Mouse (Mus musculus) kidney, embryonic 14.5 days (tissue): Measurements from ENCODE around the gene Atrnl1. TPM values are rescaled to one million over a fixed set of nuclear protein-coding genes. Genes with fewer than 3 reads are reported as not detected.

Experiments used
- ATAC-seq: fragments of 200-750 bp; cut with Nextera tagmentation; 2 replicates; pipeline ENCODE4 v1.8.0; 2017; ENCODE audit warnings: moderate number of reproducible peaks, mild to moderate bottlenecking, moderate TSS enrichment, moderate library complexity; ENCODE audit not compliant: low FRiP score, low TSS enrichment
- H3K27ac ChIP-seq: fragments of 300-500 bp; sonication (generic); 2 replicates; pipeline ENCODE4 v1.5.1; 2014; ENCODE audit warnings: low read depth, mild to moderate bottlenecking, low read length, moderate library complexity, mixed read lengths
- H3K27me3 ChIP-seq: fragments of 300-500 bp; sonication (generic); 2 replicates; pipeline ENCODE4 v1.6.1; 2014; ENCODE audit warnings: mild to moderate bottlenecking, low read length; ENCODE audit not compliant: control insufficient read depth, insufficient read depth
- H3K36me3 ChIP-seq: fragments of 300-500 bp; sonication (generic); 2 replicates; pipeline ENCODE4 v1.6.1; 2014; ENCODE audit warnings: low read length, mixed read lengths; ENCODE audit not compliant: control insufficient read depth, insufficient read depth
- H3K4me1 ChIP-seq: fragments of 300-500 bp; sonication (generic); 2 replicates; pipeline ENCODE4 v1.6.1; 2014; ENCODE audit warnings: low read length, mixed read lengths; ENCODE audit not compliant: control insufficient read depth, insufficient read depth
- H3K4me2 ChIP-seq: fragments of 300-500 bp; sonication (generic); replicated peaks from 2 replicates; pipeline ENCODE4 v1.6.1; 2014; ENCODE audit warnings: low read depth, mild to moderate bottlenecking, low read length
- H3K4me3 ChIP-seq: fragments of 300-500 bp; sonication (generic); 2 replicates; pipeline ENCODE4 v1.5.1; 2014; ENCODE audit warnings: mild to moderate bottlenecking, low read length
- H3K9ac ChIP-seq: fragments of 300-500 bp; sonication (generic); 2 replicates; pipeline ENCODE4 v1.6.1; 2014; ENCODE audit warnings: low read depth, mild to moderate bottlenecking, low read length, moderate library complexity
- H3K9me3 ChIP-seq: fragments of 300-500 bp; sonication (generic); 2 replicates; pipeline ENCODE4 v1.6.1; 2016; ENCODE audit warnings: low read length; ENCODE audit not compliant: control insufficient read depth
- WGBS: fragments of 180-500 bp; shearing (Covaris S2); extraction: QIAGEN DNeasy Blood & Tissue Kit; methylation state at CpG from one replicate; pipeline ENCODE4 v1.1.7; 2014; 5-methylcytosine and 5-hydroxymethylcytosine counted together
- polyA plus RNA-seq: library from polyadenylated mRNA; unstranded; fragments of >200 nt; fragmentation: Nextera tagmentation; extraction: Ambion mirVana; gene quantifications from 2 replicates; pipeline ENCODE4 v1.2.1, GENCODE M21; 2014

Atrnl1 gene
- polyA plus RNA-seq, 1 experiment from 2014 or later: 10.5 TPM

DNA sequence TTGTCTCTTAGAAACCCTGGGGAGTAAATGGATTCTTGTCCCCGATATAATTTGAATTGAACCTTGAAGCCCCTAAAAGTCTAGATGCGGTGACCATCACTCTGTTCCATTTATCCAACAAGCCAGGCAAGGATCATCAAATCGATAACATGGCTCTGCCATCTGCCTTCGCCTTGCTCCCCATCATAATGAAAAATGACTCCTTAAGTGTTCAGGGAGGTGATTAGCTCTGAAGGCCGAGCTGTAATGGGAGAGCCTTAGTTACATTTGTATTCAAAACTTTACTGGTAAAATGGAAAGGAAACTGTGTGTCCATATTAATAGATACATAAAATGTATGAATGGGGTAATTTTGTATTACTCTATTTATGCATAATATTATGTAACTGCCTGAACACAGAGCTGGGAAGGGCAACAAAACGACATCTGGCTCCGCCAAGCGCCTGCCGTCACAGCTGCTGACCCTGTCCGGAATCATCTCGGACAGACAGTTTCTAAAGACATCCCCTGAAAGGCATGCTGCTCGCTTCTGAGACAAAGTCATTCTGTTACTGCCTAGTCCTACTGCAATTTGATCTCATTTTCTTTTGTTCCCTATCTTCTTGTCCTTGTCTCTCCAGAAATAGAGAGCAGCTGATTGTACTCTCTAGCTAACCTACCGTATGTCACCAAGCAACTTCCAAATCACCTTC, 441.8 kb downstream of the Atrnl1 start:
- 62% methylated on average over 13 of the region's 13 CpGs for WGBS
- H3K27ac ChIP-seq: no peak overlapping the region

DNA sequence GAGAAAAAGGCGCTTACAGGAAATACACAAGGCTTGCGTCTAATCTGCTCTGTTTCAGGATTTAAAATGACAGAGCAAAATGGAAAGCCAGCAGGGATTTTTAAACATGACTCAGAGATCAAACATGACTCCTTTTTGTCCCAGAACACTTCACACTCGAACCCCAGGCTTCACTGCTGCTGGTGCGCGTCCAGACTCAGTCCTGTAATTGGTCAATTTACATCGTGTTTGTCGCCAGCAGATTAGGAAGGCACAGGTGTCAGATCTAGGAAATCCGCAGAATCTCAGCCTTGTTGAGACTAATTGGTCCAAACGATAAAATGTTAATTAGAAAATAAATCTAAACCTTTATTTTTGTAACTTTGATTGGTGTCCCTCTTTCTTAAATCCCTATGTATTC, 448.9 kb downstream of the Atrnl1 start:
- peaks cover 27% of the 10 kb centered on the region for H3K4me1 ChIP-seq
- H3K9ac ChIP-seq: no peak overlapping the region
- H3K27ac ChIP-seq: no peak overlapping the region
- H3K36me3 ChIP-seq: no peaks in the 10 kb centered on the region
- H3K4me3 ChIP-seq: no peak overlapping the region
- no peak for ATAC-seq
- no peaks in the 10 kb centered on the region for H3K9me3 ChIP-seq
- no peak overlapping the region for H3K4me2 ChIP-seq
- H3K27me3 ChIP-seq: no peaks in the 10 kb centered on the region
- 55% methylated on average over 9 of the region's 9 CpGs for WGBS

More for the DNA sequence above, 441.8 kb downstream of the Atrnl1 start:
- Histone ChIP-seq H3K4me1 (0 out of 2 replicates have a peak, but pooled peaks cover 2% of the 10 kb centered on the region), H3K36me3 (no peaks in the 10 kb centered on the region), H3K9ac (no peak overlapping the region), H3K4me3 (no peak overlapping the region), H3K4me2 (no peak overlapping the region), H3K27me3 (no peaks in the 10 kb centered on the region), H3K9me3 (no peaks in the 10 kb centered on the region)
- ATAC-seq: no peak

DNA sequence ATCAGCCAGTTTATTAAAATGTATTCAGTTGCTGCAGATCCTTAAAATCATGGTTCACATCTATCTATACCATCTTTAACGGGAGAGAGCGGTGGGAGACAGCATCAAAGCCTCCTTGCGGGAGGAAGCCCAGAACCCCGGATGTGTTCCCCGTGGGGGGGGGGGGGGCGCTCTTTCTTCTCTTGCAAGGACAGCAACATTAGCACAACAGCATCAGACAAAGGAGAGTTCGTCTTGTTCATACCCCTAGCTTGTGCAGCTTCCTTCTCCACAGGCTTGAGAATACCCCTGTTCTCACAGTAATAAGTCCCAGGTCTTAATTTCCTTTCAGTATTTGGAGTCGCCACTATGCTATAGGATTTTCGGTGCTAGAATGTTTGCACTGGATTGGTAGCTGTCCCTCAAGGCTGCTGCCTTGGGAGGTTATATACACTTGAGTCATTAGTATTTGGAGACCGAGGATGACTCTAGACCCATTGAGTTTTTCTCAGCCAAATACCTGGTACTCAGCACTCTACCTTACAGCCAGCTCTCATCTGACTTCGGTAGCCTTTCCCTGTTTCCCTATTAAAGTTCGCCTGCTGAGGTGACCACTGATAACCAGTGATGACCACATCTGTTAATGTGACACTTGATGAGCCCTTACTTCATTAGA, 449.5 kb downstream of the Atrnl1 start:
- WGBS: 43% methylated on average over 12 of the region's 12 CpGs
- peaks cover 27% of the 10 kb centered on the region for H3K4me1 ChIP-seq
- 0 out of 2 replicates have a peak overlapping the region, but pooled peaks have one; percentile 15 for H3K4me2 ChIP-seq
- H3K27ac ChIP-seq: no peak overlapping the region
- H3K9ac ChIP-seq: no peak overlapping the region
- no peaks in the 10 kb centered on the region for H3K9me3 ChIP-seq
- ATAC-seq: no peak
- H3K27me3 ChIP-seq: no peaks in the 10 kb centered on the region
- H3K36me3 ChIP-seq: no peaks in the 10 kb centered on the region
- no peak overlapping the region for H3K4me3 ChIP-seq

DNA sequence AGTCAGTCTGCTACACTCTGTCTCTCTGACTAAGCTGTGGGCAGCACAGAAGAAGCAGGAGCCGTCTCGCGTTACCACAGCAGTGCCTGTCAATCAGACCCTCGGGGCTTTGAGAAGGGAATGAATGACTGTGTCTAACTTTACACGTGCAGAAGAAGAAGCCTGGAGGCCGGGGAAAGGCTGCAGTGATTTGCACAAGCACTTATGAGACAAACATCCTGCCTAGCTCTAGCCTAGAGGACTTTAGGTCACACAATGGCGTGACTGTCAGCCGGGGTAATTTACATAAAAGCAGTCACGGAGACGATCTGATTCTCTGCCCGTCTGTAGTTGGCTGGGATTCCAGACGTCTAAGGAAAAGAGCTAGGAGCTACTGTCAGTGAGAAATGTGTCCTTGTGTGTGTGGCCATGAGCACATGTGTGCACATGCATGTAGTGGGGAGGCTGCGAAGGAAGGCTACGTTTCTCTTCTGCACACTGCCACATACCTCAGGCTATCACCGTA, 450.1 kb downstream of the Atrnl1 start:
- Histone ChIP-seq H3K36me3 (no peaks in the 10 kb centered on the region), H3K27me3 (no peaks in the 10 kb centered on the region), H3K4me2 (peak overlapping the region; percentile 15; the same call in 1 of the 2 replicates), H3K27ac (no peak overlapping the region), H3K4me1 (peaks cover 27% of the 10 kb centered on the region), H3K9me3 (no peaks in the 10 kb centered on the region), H3K4me3 (no peak overlapping the region), H3K9ac (no peak overlapping the region)
- ATAC-seq: no peak
- 23% methylated on average over 15 of the region's 15 CpGs for WGBS

DNA sequence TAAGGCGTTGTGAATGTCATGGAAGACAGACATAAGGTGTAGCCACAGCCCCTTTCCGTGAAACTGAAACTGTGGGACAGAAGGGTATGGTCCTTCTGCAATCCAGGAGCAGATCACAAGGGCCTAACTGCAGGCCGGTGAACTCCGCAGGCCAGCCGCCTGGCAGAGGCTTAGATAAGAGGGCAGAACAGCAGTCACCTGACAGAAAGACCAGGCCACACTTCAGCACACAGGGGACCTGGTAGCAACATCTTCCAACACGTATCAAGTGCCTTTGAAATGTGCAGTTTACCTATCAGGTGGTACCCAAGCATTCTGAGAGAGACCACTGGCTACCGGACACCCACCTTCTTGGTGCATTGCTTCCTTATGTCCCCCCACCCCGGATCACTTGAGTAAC, 451.1 kb downstream of the Atrnl1 start:
- H3K9me3 ChIP-seq: no peaks in the 10 kb centered on the region
- 83% methylated on average over 8 of the region's 8 CpGs for WGBS
- H3K4me1 ChIP-seq: peaks cover 27% of the 10 kb centered on the region
- no peak overlapping the region for H3K4me2 ChIP-seq
- no peak overlapping the region for H3K27ac ChIP-seq
- H3K36me3 ChIP-seq: no peaks in the 10 kb centered on the region
- ATAC-seq: no peak
- H3K9ac ChIP-seq: no peak overlapping the region
- no peak overlapping the region for H3K4me3 ChIP-seq
- H3K27me3 ChIP-seq: no peaks in the 10 kb centered on the region

DNA sequence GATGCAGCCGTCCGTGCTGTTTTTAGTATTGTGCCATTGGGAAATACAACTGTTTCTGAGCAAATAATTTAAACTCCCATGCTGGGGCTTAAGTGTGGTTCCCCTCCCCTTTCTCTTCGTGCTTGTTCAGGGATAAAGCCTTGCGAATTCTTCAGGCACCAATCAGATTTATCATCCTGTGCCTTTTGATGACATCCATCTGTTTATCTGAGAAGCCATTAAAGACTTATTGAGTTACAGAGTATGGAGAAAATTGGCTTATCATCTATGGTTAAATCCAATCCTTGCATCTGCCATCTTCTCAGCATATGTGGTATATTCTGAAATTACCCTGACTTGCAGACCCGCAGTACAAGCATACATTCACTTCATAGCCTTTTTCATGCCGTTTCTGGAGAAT, 452.7 kb downstream of the Atrnl1 start:
- WGBS: 30% methylated on average over 6 of the region's 6 CpGs
- ATAC-seq: no peak
- no peak overlapping the region for H3K27ac ChIP-seq

DNA sequence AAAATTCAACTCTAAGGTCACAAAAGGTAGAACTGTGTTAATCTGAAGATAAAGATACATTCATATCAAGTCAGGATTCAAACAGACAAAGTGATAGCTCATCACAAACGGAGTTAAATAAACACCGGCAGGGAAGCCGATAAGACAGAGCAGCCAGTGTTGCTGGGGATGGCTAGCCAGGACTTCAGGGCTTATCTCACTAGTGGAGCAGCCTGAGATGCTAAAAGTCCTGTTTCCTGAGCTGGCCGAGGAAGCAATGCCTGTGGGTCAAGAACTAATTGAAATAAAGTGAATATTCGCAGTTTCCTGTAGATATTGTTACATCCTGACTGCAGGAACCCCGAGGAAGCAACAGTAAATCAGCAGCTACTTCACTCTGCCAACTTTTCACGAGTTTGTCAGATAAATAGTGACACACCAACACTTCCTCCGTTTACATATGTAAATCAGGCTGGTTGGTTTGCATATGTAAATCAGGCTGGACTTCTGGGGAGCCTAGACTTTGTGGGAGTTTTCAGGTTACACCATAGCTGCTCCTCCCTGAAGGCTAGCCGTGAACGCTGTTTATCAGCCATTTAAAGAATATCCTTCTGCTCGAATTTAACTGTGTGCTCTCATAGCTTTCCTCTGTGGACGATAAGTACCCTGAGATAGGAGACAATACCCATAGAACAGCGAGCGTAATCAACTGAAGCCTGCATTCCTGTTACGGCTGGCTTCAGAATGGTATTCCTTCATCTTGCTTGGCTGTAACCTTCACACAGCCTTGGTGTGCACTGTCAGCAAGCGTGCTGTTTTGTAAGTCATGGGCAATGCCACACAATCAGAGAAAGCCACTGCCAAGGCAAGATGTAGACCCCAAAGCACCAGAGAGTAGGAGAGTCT, 453.5 kb downstream of the Atrnl1 start:
- Histone ChIP-seq H3K4me2 (no peak overlapping the region), H3K4me3 (no peak overlapping the region), H3K9ac (no peak overlapping the region), H3K27ac (no peak overlapping the region), H3K27me3 (no peaks in the 10 kb centered on the region), H3K36me3 (no peaks in the 10 kb centered on the region), H3K9me3 (no peaks in the 10 kb centered on the region), H3K4me1 (peaks cover 35% of the 10 kb centered on the region)
- WGBS: 42% methylated on average over 16 of the region's 16 CpGs
- ATAC-seq: no peak

More for the DNA sequence above, 452.7 kb downstream of the Atrnl1 start:
- Histone ChIP-seq H3K9me3 (no peaks in the 10 kb centered on the region), H3K4me2 (no peak overlapping the region), H3K4me3 (no peak overlapping the region), H3K4me1 (peaks cover 35% of the 10 kb centered on the region), H3K27me3 (no peaks in the 10 kb centered on the region), H3K9ac (no peak overlapping the region), H3K36me3 (no peaks in the 10 kb centered on the region)

DNA sequence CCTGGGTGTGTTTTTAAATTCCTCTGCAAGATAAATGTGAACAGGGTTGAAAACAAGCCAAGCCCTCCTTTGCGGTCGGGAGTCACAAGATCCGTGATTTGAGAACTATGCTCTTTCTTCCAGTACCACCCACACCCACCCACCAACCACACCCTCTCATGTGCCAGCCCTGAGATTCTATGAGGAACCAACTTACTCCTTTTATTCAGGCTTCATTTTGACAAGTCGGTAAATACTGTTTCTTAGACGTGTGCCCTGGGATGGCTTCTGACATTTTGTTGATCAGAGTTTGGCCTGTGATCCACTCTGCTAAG, 454.1 kb downstream of the Atrnl1 start:
- H3K9ac ChIP-seq: no peak overlapping the region
- no peak overlapping the region for H3K27ac ChIP-seq
- H3K4me1 ChIP-seq: peaks cover 35% of the 10 kb centered on the region
- no peaks in the 10 kb centered on the region for H3K36me3 ChIP-seq
- H3K4me2 ChIP-seq: no peak overlapping the region
- H3K27me3 ChIP-seq: no peaks in the 10 kb centered on the region
- no peak overlapping the region for H3K4me3 ChIP-seq
- no peak for ATAC-seq
- WGBS: 68% methylated on average over 5 of the region's 5 CpGs
- no peaks in the 10 kb centered on the region for H3K9me3 ChIP-seq
